Mouse (Mus musculus) MEL (cell line): ENCODE measurements around the gene Serpinb11.

Experiments
- CTCF ChIP-seq, 3 experiments: IDR thresholded peaks in 2 of 3; conservative IDR thresholded peaks in 1 of 3; 2 replicates each; pipeline ENCODE4 v1.5.1; 2011 to 2012; ENCODE audit warnings: low read length in 3 of 3, low read depth in 2 of 3, mild to moderate bottlenecking in 2 of 3, improper control_type of control experiment in 1 of 3, inconsistent platforms in 1 of 3, mixed read lengths in 1 of 3, moderate library complexity in 1 of 3; ENCODE audit not compliant: control insufficient read depth in 1 of 3, insufficient read depth in 1 of 3, poor library complexity in 1 of 3, severe bottlenecking in 1 of 3
- EP300 ChIP-seq, 2 experiments: IDR thresholded peaks; 2 replicates each; pipeline ENCODE4 v1.6.1; 2011; ENCODE audit warnings: improper control_type of control experiment in 2 of 2, low read length in 2 of 2, low read depth in 1 of 2, mild to moderate bottlenecking in 1 of 2
- GABPA ChIP-seq: IDR thresholded peaks from 2 replicates; pipeline ENCODE4 v1.6.1; 2012; ENCODE audit warnings: low read depth, mild to moderate bottlenecking, inconsistent platforms, low read length, improper control_type of control experiment, moderate library complexity
- GATA1 ChIP-seq: IDR thresholded peaks from 2 replicates; pipeline ENCODE4 v1.6.1; 2011; ENCODE audit warnings: low read depth, low read length, improper control_type of control experiment
- JUND ChIP-seq: IDR thresholded peaks from 2 replicates; pipeline ENCODE4 v1.6.1; 2011; ENCODE audit warnings: low read depth, mild to moderate bottlenecking, improper control_type of control experiment, low read length
- MAFK ChIP-seq: IDR thresholded peaks from 2 replicates; pipeline ENCODE4 v1.6.1; 2011; ENCODE audit warnings: low read depth, mild to moderate bottlenecking, low read length, improper control_type of control experiment, borderline replicate concordance
- MXI1 ChIP-seq: IDR thresholded peaks from 2 replicates; pipeline ENCODE4 v1.6.1; 2011; ENCODE audit warnings: mild to moderate bottlenecking, low read depth, low read length, improper control_type of control experiment
- POLR2A ChIP-seq, 2 experiments: IDR thresholded peaks; 2 replicates each; pipeline ENCODE4 v1.6.1; 2011 to 2012; ENCODE audit warnings: low read length in 2 of 2, mild to moderate bottlenecking in 2 of 2, control low read depth in 1 of 2, improper control_type of control experiment in 1 of 2, low read depth in 1 of 2, moderate library complexity in 1 of 2; ENCODE audit not compliant: control insufficient read depth in 1 of 2, insufficient read depth in 1 of 2, poor library complexity in 1 of 2
- POLR2AphosphoS5 ChIP-seq: IDR thresholded peaks from 2 replicates; pipeline ENCODE4 v1.6.1; 2012; ENCODE audit warnings: low read depth, borderline replicate concordance, mild to moderate bottlenecking, inconsistent platforms, low read length, moderate library complexity, mixed read lengths
- RAD21 ChIP-seq: IDR thresholded peaks from 2 replicates; pipeline ENCODE4 v1.6.1; 2011; ENCODE audit warnings: mild to moderate bottlenecking, low read depth, low read length, improper control_type of control experiment
- SIN3A ChIP-seq: IDR thresholded peaks from 2 replicates; pipeline ENCODE4 v1.6.1; 2012; ENCODE audit warnings: low read length, improper control_type of control experiment, inconsistent platforms
- TAL1 ChIP-seq: IDR thresholded peaks from 2 replicates; pipeline ENCODE4 v1.6.1; 2012; ENCODE audit warnings: mild to moderate bottlenecking, inconsistent platforms, low read length, moderate library complexity, mixed read lengths
- TBP ChIP-seq: IDR thresholded peaks from 2 replicates; pipeline ENCODE4 v1.8.0; 2011; ENCODE audit warnings: low read depth, low read length, improper control_type of control experiment
- ZNF384 ChIP-seq: IDR thresholded peaks from 2 replicates; pipeline ENCODE4 v1.6.1; 2012; ENCODE audit warnings: low read depth, mild to moderate bottlenecking, inconsistent platforms, low read length, improper control_type of control experiment

DNA sequence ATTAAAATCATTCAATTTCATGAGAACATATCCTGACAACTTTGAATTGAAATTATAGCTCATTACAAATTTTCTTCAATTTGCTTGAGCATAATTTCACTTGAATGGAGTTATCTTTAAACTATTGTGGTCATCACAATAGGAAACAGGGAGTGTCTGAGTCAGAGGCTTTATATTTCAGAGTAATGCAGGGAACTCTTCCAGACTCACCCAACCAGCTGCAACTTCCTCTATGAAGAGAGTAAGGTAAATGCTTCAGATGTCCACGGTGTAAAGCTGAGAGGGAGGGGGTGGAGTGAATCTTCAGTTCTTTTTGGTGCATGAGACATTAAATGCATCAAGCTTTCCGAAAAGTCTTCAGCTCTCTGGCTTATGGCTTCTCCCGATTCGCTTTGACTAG, 61.5 kb downstream of the Serpinb11 start:
- no peak for TF ChIP-seq MXI1
- no peak for TF ChIP-seq POLR2A (IDR thresholded peaks at IDR 0.05; ENCODE audit: control insufficient read depth in 1 of 2, insufficient read depth in 1 of 2, low read depth in 1 of 2, low read length in 2 of 2, poor library complexity in 1 of 2)
- TF ChIP-seq GATA1 = no peak
- no peak for TF ChIP-seq ZNF384
- TF ChIP-seq SIN3A = no peak
- TF ChIP-seq TAL1 = no peak
- no peak; a peak in 1 of 4 replicates for TF ChIP-seq EP300 (IDR thresholded peaks at IDR 0.05; ENCODE audit: low read depth in 1 of 2, low read length in 2 of 2)
- no peak for TF ChIP-seq POLR2AphosphoS5
- no peak for TF ChIP-seq MAFK
- TF ChIP-seq CTCF (IDR thresholded peaks at IDR 0.05 in 2 of 3, conservative IDR thresholded peaks at IDR 0.05 in 1 of 3; ENCODE audit: control insufficient read depth in 1 of 3, insufficient read depth in 1 of 3, low read depth in 2 of 3, low read length in 3 of 3, poor library complexity in 1 of 3, severe bottlenecking in 1 of 3) = no peak
- no peak for TF ChIP-seq RAD21
- no peak for TF ChIP-seq GABPA
- TF ChIP-seq TBP = no peak
- TF ChIP-seq JUND = no peak
